Mouse (Mus musculus) ES-E14 (cell line): ENCODE results near the gene Atpif1.

ENCODE experiments used
- MAFK ChIP-seq: IDR thresholded peaks from 2 replicates; pipeline ENCODE4 v1.6.1; 2014; ENCODE audit warnings: mild to moderate bottlenecking, low read depth, low read length, inconsistent platforms; ENCODE audit not compliant: insufficient read depth
- ZC3H11A ChIP-seq: IDR thresholded peaks from 2 replicates; pipeline ENCODE4 v1.6.1; 2012; ENCODE audit warnings: low read depth, mild to moderate bottlenecking, inconsistent platforms, low read length, borderline replicate concordance
- ZNF384 ChIP-seq: IDR thresholded peaks from 2 replicates; pipeline ENCODE4 v1.6.1; 2012; ENCODE audit warnings: low read depth, low read length, inconsistent platforms

DNA sequence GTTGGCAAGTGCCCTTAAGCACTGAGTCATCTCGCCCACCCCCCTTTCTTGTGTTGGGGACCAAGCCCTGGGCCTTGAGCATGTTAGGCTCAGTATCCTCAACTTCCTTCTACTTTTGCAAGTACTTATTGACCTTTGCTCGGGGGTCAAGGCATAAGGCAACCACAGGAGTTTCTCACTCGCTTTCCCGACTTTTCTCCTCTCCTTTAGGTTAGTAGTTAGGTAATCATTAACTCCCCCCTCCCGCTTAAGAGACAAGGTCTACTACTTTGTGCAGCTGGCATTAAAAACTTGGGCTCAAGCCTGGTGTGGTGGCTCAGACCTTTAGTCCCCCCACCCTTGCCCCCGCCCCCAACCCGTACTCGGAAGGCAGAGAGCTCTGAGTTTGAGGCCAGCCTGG, 15.4 kb downstream of the Atpif1 start:
- no peak for TF ChIP-seq ZNF384
- TF ChIP-seq ZC3H11A = no peak
- no peak for TF ChIP-seq MAFK
